8 mouse cellular contexts compared by ENCODE assay signal in the genomic region with DNA sequence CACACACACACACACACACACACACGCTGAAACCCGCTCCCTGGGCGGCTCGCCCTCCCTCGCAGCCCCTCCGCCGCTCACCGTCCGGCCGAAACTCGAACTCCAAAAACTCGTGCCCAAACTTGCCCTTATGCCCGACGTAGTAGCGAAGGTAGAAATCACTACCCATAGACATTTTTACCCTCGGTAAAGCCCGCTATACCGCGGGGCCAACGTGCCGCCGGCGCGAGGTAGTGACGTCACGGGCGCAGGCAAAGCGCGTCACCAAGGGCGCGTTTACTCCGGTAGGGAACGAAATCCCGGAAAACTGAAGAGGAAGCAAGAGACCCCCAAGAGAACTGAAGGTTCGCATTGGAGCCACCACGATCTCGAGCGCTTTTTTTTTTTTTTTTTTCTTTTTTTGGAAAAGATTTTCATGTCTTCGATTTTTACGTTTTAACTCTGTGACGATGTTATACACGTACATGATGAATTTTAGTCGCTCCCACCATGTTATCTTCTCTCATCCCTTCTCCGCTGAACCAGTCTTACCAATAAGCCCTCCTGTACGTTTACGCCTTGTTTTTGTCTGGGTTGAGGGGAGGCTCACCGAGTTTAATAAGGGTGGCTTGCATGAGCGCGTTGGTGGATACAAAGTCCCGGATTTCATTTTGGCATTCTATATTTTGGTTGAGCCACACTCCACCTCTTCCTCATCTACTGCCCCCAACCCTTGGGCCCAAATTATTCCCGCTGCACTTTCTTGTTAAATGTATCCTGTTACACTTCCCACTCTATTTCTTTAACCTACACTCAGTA. TPM values are rescaled to one million over a fixed set of nuclear protein-coding genes. Genes with fewer than 3 reads are reported as not detected.
DNase-seq lines count a peak whose midpoint lies in the region; ATAC-seq lines count a peak whose summit lies in the region.

A gene (minus strand): TSS at position 254 of the 798 bp plus-strand sequence.

- no peaks in the 10 kb centered on the region for H3K36me3 ChIP-seq in forebrain, embryonic 11.5 days (ENCODE audit: control insufficient read depth, insufficient read depth, low read length)
- peaks cover 4% of the 10 kb centered on the region; the same call in 1 of the 2 replicates for H3K36me3 ChIP-seq in heart, embryonic 16.5 days (ENCODE audit: control insufficient read depth, insufficient read depth)
- H3K36me3 ChIP-seq in liver, embryonic 13.5 days: peaks cover 1% of the 10 kb centered on the region; the same call in 1 of the 2 replicates
- 0 out of 2 replicates have a peak, but pooled peaks cover 1% of the 10 kb centered on the region for H3K36me3 ChIP-seq in stomach, embryonic 14.5 days (ENCODE audit: control insufficient read depth, insufficient read depth, low read length)

- H3K4me3 ChIP-seq in forebrain, embryonic 11.5 days (ENCODE audit: low read depth, low read length): peak within 1 kb of the TSS; percentile 61
- peak within 1 kb of the TSS; percentile 73 for H3K4me3 ChIP-seq in heart, embryonic 16.5 days (ENCODE audit: low read length)
- H3K4me3 ChIP-seq in liver, embryonic 13.5 days (replicated peaks): peak within 1 kb of the TSS; percentile 78
- peak within 1 kb of the TSS; percentile 60 for H3K4me3 ChIP-seq in stomach, embryonic 14.5 days (ENCODE audit: low read depth, low read length)

- peak; percentile 89 for ATAC-seq in forebrain, embryonic 11.5 days (replicated peaks; ENCODE audit: low FRiP score)
- peak; percentile 87 for ATAC-seq in heart, embryonic 16.5 days (replicated peaks; ENCODE audit: extremely low read depth, insufficient read depth, low FRiP score)
- ATAC-seq in liver, embryonic 13.5 days (ENCODE audit: low read depth): peak; percentile 83
- ATAC-seq in stomach, embryonic 14.5 days (ENCODE audit: insufficient number of reproducible peaks, insufficient read depth, low FRiP score, low read depth): peak; percentile 80

- no peak within 1 kb of the TSS for H3K27ac ChIP-seq in forebrain, embryonic 11.5 days (ENCODE audit: low read depth, low read length)
- peak within 1 kb of the TSS; percentile 39; the same call in 1 of the 2 replicates for H3K27ac ChIP-seq in heart, embryonic 16.5 days (ENCODE audit: low read length)
- peak within 1 kb of the TSS; percentile 35 for H3K27ac ChIP-seq in liver, embryonic 13.5 days
- H3K27ac ChIP-seq in stomach, embryonic 14.5 days (ENCODE audit: low read length): peak within 1 kb of the TSS; percentile 72

- DNase-seq in CD8-positive naive resting alpha-beta T cell, adult 2 months (ENCODE audit: low read depth in 2 of 2, low spot score in 2 of 2): peak; percentile 83 to 85
- DNase-seq in c-Kit-positive CD71-positive TER-119-negative erythroid progenitor cells, embryonic 14.5 days (ENCODE audit: low read depth): peak; percentile 54
- DNase-seq in forebrain, embryonic 11.5 days (ENCODE audit: low spot score): peak; percentile 90
- peak; percentile 88 to 90 for DNase-seq in kidney, postnatal 25 days
- peak; percentile 71 for DNase-seq in liver, embryonic 13.5 days
- DNase-seq in natural killer cell, adult 2 months (ENCODE audit: low spot score in 2 of 2): peak; percentile 80 to 85

- H3K27me3 ChIP-seq in forebrain, embryonic 11.5 days (ENCODE audit: control insufficient read depth, insufficient read depth, low read length): no peaks in the 10 kb centered on the region
- H3K27me3 ChIP-seq in heart, embryonic 16.5 days (ENCODE audit: control insufficient read depth, insufficient read depth, low read length): no peaks in the 10 kb centered on the region
- no peaks in the 10 kb centered on the region for H3K27me3 ChIP-seq in liver, embryonic 13.5 days
- no peaks in the 10 kb centered on the region for H3K27me3 ChIP-seq in stomach, embryonic 14.5 days (ENCODE audit: control insufficient read depth, insufficient read depth, low read length)

- peak within 1 kb of the TSS; percentile 68 for H3K9ac ChIP-seq in forebrain, embryonic 11.5 days (ENCODE audit: low read length)
- peak within 1 kb of the TSS; percentile 81 for H3K9ac ChIP-seq in heart, embryonic 16.5 days (ENCODE audit: low read length)
- peak within 1 kb of the TSS; percentile 73 for H3K9ac ChIP-seq in liver, embryonic 13.5 days
- peak within 1 kb of the TSS; percentile 62 for H3K9ac ChIP-seq in stomach, embryonic 14.5 days (replicated peaks; ENCODE audit: low read depth, low read length)

- peak within 1 kb of the TSS; percentile 63 for H3K4me2 ChIP-seq in forebrain, embryonic 11.5 days (ENCODE audit: low read depth, low read length, severe bottlenecking)
- peak within 1 kb of the TSS; percentile 73 for H3K4me2 ChIP-seq in heart, embryonic 16.5 days (ENCODE audit: low read depth, low read length)
- peak within 1 kb of the TSS; percentile 77 for H3K4me2 ChIP-seq in liver, embryonic 13.5 days
- peak within 1 kb of the TSS; percentile 49 for H3K4me2 ChIP-seq in stomach, embryonic 14.5 days (replicated peaks; ENCODE audit: low read depth, low read length)

- H3K9me3 ChIP-seq in forebrain, embryonic 11.5 days (ENCODE audit: control insufficient read depth, low read length): no peaks in the 10 kb centered on the region
- no peaks in the 10 kb centered on the region for H3K9me3 ChIP-seq in heart, embryonic 16.5 days (replicated peaks; ENCODE audit: control insufficient read depth, low read length)
- H3K9me3 ChIP-seq in liver, embryonic 13.5 days (replicated peaks): no peaks in the 10 kb centered on the region
- H3K9me3 ChIP-seq in stomach, embryonic 14.5 days (ENCODE audit: control insufficient read depth, low read depth, low read length): no peaks in the 10 kb centered on the region

- WGBS in forebrain, embryonic 11.5 days: 1% methylated on average over 49 of the region's 51 CpGs
- 1% methylated on average over 51 of the region's 51 CpGs for WGBS in heart, embryonic 16.5 days
- WGBS in liver, embryonic 13.5 days (ENCODE audit: insufficient replicate concordance): 3% methylated on average over 51 of the region's 51 CpGs
- WGBS in stomach, embryonic 14.5 days: 1% methylated on average over 51 of the region's 51 CpGs

- peaks cover 7% of the 10 kb centered on the region; the same call in 1 of the 2 replicates for H3K4me1 ChIP-seq in forebrain, embryonic 11.5 days (replicated peaks; ENCODE audit: control insufficient read depth, insufficient read depth, low read length)
- peaks cover 6% of the 10 kb centered on the region for H3K4me1 ChIP-seq in heart, embryonic 16.5 days (ENCODE audit: control insufficient read depth, insufficient read depth, low read length)
- H3K4me1 ChIP-seq in liver, embryonic 13.5 days (replicated peaks): peaks cover 28% of the 10 kb centered on the region
- H3K4me1 ChIP-seq in stomach, embryonic 14.5 days (ENCODE audit: control insufficient read depth, insufficient read depth, low read length): peaks cover 7% of the 10 kb centered on the region; the same call in 1 of the 2 replicates

RNA-seq across cellular contexts. Expression of the gene that starts here (rescaled TPM):
- 45.9 and 58.4 TPM in 2 replicates for polyA plus RNA-seq in forebrain, embryonic 11.5 days (2014; fragmentation: Nextera tagmentation; extraction: Ambion mirVana)
- polyA plus RNA-seq in heart, embryonic 16.5 days (2015; fragmentation: Nextera tagmentation; extraction: Ambion mirVana): 29.8 and 34.1 TPM in 2 replicates
- polyA plus RNA-seq in liver, embryonic 13.5 days (2015; fragmentation: Nextera tagmentation; extraction: Ambion mirVana): 39.4 and 43.6 TPM in 2 replicates
- 63.1 and 67.7 TPM in 2 replicates for polyA plus RNA-seq in stomach, embryonic 14.5 days (2014; fragmentation: Nextera tagmentation; extraction: Ambion mirVana)
